Comparison of ENCODE assay signal across 8 mouse cellular contexts in the genomic region with DNA sequence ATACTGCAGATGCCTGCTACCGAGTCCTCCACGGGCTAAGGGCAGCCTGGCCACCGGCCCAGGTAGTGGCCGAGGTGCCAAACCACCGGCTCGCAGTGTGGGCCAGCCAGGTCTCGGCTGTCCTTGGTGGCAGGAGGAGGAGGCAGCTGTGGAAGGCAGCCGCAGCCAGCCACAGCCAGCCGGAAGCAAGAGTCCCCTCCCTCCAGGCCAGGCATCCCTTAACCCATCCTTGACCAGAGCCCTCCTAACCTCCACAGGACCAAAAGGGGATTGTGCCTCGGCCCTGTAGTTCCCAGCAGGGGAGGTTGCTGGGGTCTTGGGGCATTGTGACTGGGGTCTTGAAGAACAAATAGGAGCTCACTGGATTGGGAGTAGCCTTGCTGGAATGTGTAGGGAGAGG. TPM values are rescaled to one million over a fixed set of nuclear protein-coding genes. Genes with fewer than 3 reads are reported as not detected.
DNase-seq lines count a peak whose midpoint lies in the region; ATAC-seq and TF ChIP-seq lines count a peak whose summit lies in the region.
"Had no signal": no experiment of that assay in that cellular context is flagged by ENCODE, and none has a peak within 500 bp of the region (broad histone marks: within the 10 kb centered on the region; RNA-seq: fewer than 3 reads in every experiment).

No protein-coding gene starts in this region.

- peaks cover 18% of the 10 kb centered on the region for H3K36me3 ChIP-seq in heart, embryonic 11.5 days (ENCODE audit: control insufficient read depth, insufficient read depth, low read length)

- H3K4me2 ChIP-seq in heart, embryonic 11.5 days: peak overlapping the region; percentile 59

- H3K4me1 ChIP-seq in heart, embryonic 11.5 days (ENCODE audit: control insufficient read depth, insufficient read depth, low read length): peaks cover 58% of the 10 kb centered on the region

- CTCF ChIA-PET in Patski (lab: Charles Lee): interaction anchor here (0.9 to 5.7 kb wide), 4 partner anchors 14 to 45 kb away, joined by 3 to 48 read pairs (median 4); partner anchors contain the start of gene BC025920

- WGBS in heart, embryonic 11.5 days (ENCODE audit: insufficient replicate concordance): 3% methylated on average over 10 of the region's 10 CpGs

- H3K4me3 ChIP-seq in heart, embryonic 11.5 days (ENCODE audit: low read depth, low read length): peak overlapping the region; percentile 28; the same call in 1 of the 2 replicates
- H3K4me3 ChIP-seq: erythroblast, embryonic 14.5 days had no signal

- H3K9me3 ChIP-seq in heart, embryonic 11.5 days (replicated peaks; ENCODE audit: control insufficient read depth, low read length): no peaks in the 10 kb centered on the region

- POLR2A ChIA-PET in Patski (lab: Charles Lee): interaction anchor here (0.6 to 2.5 kb wide), 5 partner anchors 9 to 68 kb away, joined by 3 to 7 read pairs (median 4); partner anchors contain the start of gene Ncln

- H3K9ac ChIP-seq in heart, embryonic 11.5 days (ENCODE audit: low read depth, low read length): peak overlapping the region; percentile 55; the same call in 1 of the 2 replicates

- ATAC-seq in Patski: peak; percentile 34
- no peak for ATAC-seq in heart, embryonic 11.5 days (replicated peaks; ENCODE audit: insufficient number of reproducible peaks, low FRiP score, low TSS enrichment)
- ATAC-seq in monocyte, adult 5-6 weeks (replicated peaks; ENCODE audit: insufficient number of reproducible peaks, low FRiP score, low TSS enrichment, poor library complexity, severe bottlenecking): no peak

- in situ Hi-C loops in Patski (cut with MboI; ENCODE audit: low pct_unique_long_range_greater_than_20kb): no loop called here

- DNase-seq in Patski (ENCODE audit: low read depth, low spot score): no peak
- peak; percentile 61 to 75 for DNase-seq in cerebellum, postnatal 25 days
- peak; percentile 69 for DNase-seq in kidney, adult 9 months
- peak; percentile 77 for DNase-seq in lung, postnatal 10 days
- peak; percentile 72 for DNase-seq in testis, postnatal 10 days (ENCODE audit: low spot score)

- no peak for TF ChIP-seq CTCF in Patski (IDR thresholded peaks at IDR 0.05)

- no peaks in the 10 kb centered on the region for H3K27me3 ChIP-seq in Patski
- 0 out of 2 replicates have a peak, but pooled peaks cover 3% of the 10 kb centered on the region for H3K27me3 ChIP-seq in heart, embryonic 11.5 days (ENCODE audit: control insufficient read depth, insufficient read depth, low read length)

- H3K27ac ChIP-seq in heart, embryonic 11.5 days (ENCODE audit: low read depth, low read length): peak overlapping the region; percentile 4; the same call in 1 of the 2 replicates

RNA-seq across cellular contexts. Expression of gene Aes, which starts 4.9 kb away (rescaled TPM):
- polyA plus RNA-seq in Patski (2021): 1,239 TPM
- 330 and 481 TPM in 2 replicates for polyA plus RNA-seq in heart, embryonic 11.5 days (2014; fragmentation: Nextera tagmentation; extraction: Ambion mirVana)
- 129 to 254 TPM (median 141 TPM) in 3 replicates for total RNA-seq in monocyte, adult 5-6 weeks (2017)

RNA-seq across cellular contexts. Expression of gene Tle2, which starts 10.1 kb away (rescaled TPM):
- 46.4 TPM for polyA plus RNA-seq in Patski (2021)
- 17.8 and 18.3 TPM in 2 replicates for polyA plus RNA-seq in heart, embryonic 11.5 days (2014; fragmentation: Nextera tagmentation; extraction: Ambion mirVana)
- 2.0 to 3.2 TPM (median 2.7 TPM) in 3 replicates for total RNA-seq in monocyte, adult 5-6 weeks (2017)

RNA-seq across cellular contexts. Expression of gene Gna11, which starts 19.2 kb away (rescaled TPM):
- 76.2 TPM for polyA plus RNA-seq in Patski (2021)
- polyA plus RNA-seq in heart, embryonic 11.5 days (2014; fragmentation: Nextera tagmentation; extraction: Ambion mirVana): 55.5 and 58.8 TPM in 2 replicates
- 2.2 to 17.5 TPM (median 15.1 TPM) in 3 replicates for total RNA-seq in monocyte, adult 5-6 weeks (2017)

RNA-seq across cellular contexts. Expression of gene Tle6, which starts 36.7 kb away (rescaled TPM):
- polyA plus RNA-seq in Patski (2021): 7.5 TPM
- 25.6 and 27.3 TPM in 2 replicates for polyA plus RNA-seq in heart, embryonic 11.5 days (2014; fragmentation: Nextera tagmentation; extraction: Ambion mirVana)
- not detected in 3 replicates for total RNA-seq in monocyte, adult 5-6 weeks (2017)

RNA-seq across cellular contexts. Expression of gene Gna15, which starts 40.2 kb away (rescaled TPM):
- not detected for polyA plus RNA-seq in Patski (2021)
- 2.5 and 3.4 TPM in 2 replicates for polyA plus RNA-seq in heart, embryonic 11.5 days (2014; fragmentation: Nextera tagmentation; extraction: Ambion mirVana)
- total RNA-seq in monocyte, adult 5-6 weeks (2017): 20.3 to 41.0 TPM (median 29.4 TPM) in 3 replicates
